Mouse (Mus musculus): ENCODE measurements around the gene Syvn1.

GRCm38 (mm10) chr19:6102169-6102853 lies 55.9 kb downstream of the Syvn1 start:
- TF ChIP-seq CTCF (IDR thresholded peaks at IDR 0.05; ENCODE audit: insufficient read depth, low read length) (no peak), POLR2A (IDR thresholded peaks at IDR 0.05; ENCODE audit: borderline replicate concordance, extremely low read depth, low read depth, low read length) (no peak)

Measured in lung, adult 2 months (tissue).